Mouse (Mus musculus): ENCODE results near the gene Recql5. TPM values are rescaled to one million over a fixed set of nuclear protein-coding genes. Genes with fewer than 3 reads are reported as not detected.

Recql5 gene
- polyA plus RNA-seq, 1 experiment from 2014 or later, result 6.1 TPM

GRCm38 (mm10) chr11:115911632-115912376 lies 21.5 kb downstream of the Recql5 start, which contains the start of gene Smim6:
Gene Smim6 (plus strand): TSS chr11:115912017.
- H3K4me1 ChIP-seq (ENCODE audit: insufficient read depth), result peaks cover 25% of the 10 kb centered on the region
- peak within 1 kb of the TSS; percentile 58 for H3K9ac ChIP-seq (replicated peaks)
- H3K9me3 ChIP-seq (ENCODE audit: low read length), result no peaks in the 10 kb centered on the region
- H3K27me3 ChIP-seq (ENCODE audit: insufficient read depth, low read length), result no peaks in the 10 kb centered on the region
- peak; percentile 80 for ATAC-seq
- peaks cover 43% of the 10 kb centered on the region for H3K36me3 ChIP-seq (replicated peaks; ENCODE audit: insufficient read depth, low read length)
- peak within 1 kb of the TSS; percentile 57 for H3K4me2 ChIP-seq (ENCODE audit: low read depth, low read length)
- TF ChIP-seq CTCF (IDR thresholded peaks at IDR 0.05; ENCODE audit: low read depth) (no peak), EP300 (IDR thresholded peaks at IDR 0.05; ENCODE audit: low read depth) (no peak)
- H3K4me3 ChIP-seq (ENCODE audit: low read depth, low read length), result no peak within 1 kb of the TSS; the same call in 1 of the 2 replicates
- peak; percentile 54 for DNase-seq
- 15% methylated on average over 11 of the region's 11 CpGs for WGBS (ENCODE audit: insufficient replicate concordance)
- H3K27ac ChIP-seq (ENCODE audit: low read depth), result peak within 1 kb of the TSS; percentile 90

- H3K36me3 ChIP-seq (replicated peaks; ENCODE audit: insufficient read depth, low read length), result peaks cover 39% of the 10 kb centered on the region
- peaks cover 25% of the 10 kb centered on the region for H3K4me1 ChIP-seq (ENCODE audit: insufficient read depth)
- peak overlapping the region; percentile 58 for H3K9ac ChIP-seq (replicated peaks)
- H3K4me2 ChIP-seq (ENCODE audit: low read depth, low read length), result peak overlapping the region; percentile 57
- ATAC-seq (peak; percentile 89), DNase-seq (peak; percentile 64)
- H3K27ac ChIP-seq (ENCODE audit: low read depth), result peak overlapping the region; percentile 90
- no peaks in the 10 kb centered on the region for H3K27me3 ChIP-seq (ENCODE audit: insufficient read depth, low read length)
- no peak for TF ChIP-seq CTCF (IDR thresholded peaks at IDR 0.05; ENCODE audit: low read depth)
- peak; percentile 93 for TF ChIP-seq EP300 (IDR thresholded peaks at IDR 0.05; ENCODE audit: low read depth)
- H3K4me3 ChIP-seq (ENCODE audit: low read depth, low read length), result no peak overlapping the region
- no peaks in the 10 kb centered on the region for H3K9me3 ChIP-seq (ENCODE audit: low read length)
- 38% methylated on average over 5 of the region's 5 CpGs for WGBS (ENCODE audit: insufficient replicate concordance)
Measured at GRCm38 (mm10) chr11:115911134-115911561, 22.1 kb downstream of the Recql5 start.

DNA sequence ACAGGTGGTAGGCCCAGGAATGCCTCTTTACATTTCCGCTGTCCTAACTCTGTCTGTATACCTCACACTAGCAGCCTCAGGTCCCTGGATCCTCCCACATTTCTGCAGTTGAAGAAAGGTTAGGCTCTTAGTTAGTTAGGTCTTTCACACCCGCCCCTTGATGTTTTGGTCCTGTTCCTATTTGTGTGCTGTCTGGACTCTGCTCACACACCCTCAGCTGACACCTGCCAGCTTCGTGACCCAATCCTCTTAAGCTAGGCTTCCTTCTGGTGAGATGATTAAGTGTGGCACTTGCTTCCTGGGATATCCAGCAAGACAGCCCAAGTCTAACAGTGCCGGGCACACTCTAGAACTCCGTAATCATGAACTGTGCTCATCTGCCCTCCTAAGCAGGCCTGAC lies 26.8 kb downstream of the Recql5 start:
- H3K36me3 ChIP-seq (replicated peaks; ENCODE audit: insufficient read depth, low read length), result peaks cover 30% of the 10 kb centered on the region

GRCm38 (mm10) chr11:115906116-115906515 lies 27.2 kb downstream of the Recql5 start:
- DNase-seq, result no peak
- H3K27ac ChIP-seq (ENCODE audit: low read depth), result peak overlapping the region; percentile 95
- H3K9me3 ChIP-seq (ENCODE audit: low read length), result no peaks in the 10 kb centered on the region
- H3K9ac ChIP-seq (replicated peaks), result no peak overlapping the region
- no peak for TF ChIP-seq CTCF (IDR thresholded peaks at IDR 0.05; ENCODE audit: low read depth)
- no peak for TF ChIP-seq EP300 (IDR thresholded peaks at IDR 0.05; ENCODE audit: low read depth)
- WGBS (ENCODE audit: insufficient replicate concordance), result 81% methylated on average over 3 of the region's 3 CpGs
- no peaks in the 10 kb centered on the region for H3K27me3 ChIP-seq (ENCODE audit: insufficient read depth, low read length)
- H3K4me2 ChIP-seq (ENCODE audit: low read depth, low read length), result no peak overlapping the region
- ATAC-seq, result no peak
- peaks cover 48% of the 10 kb centered on the region for H3K4me1 ChIP-seq (ENCODE audit: insufficient read depth)
- no peak overlapping the region for H3K4me3 ChIP-seq (ENCODE audit: low read depth, low read length)
- peaks cover 27% of the 10 kb centered on the region for H3K36me3 ChIP-seq (replicated peaks; ENCODE audit: insufficient read depth, low read length)

More for the DNA sequence above, 26.8 kb downstream of the Recql5 start:
- no peak overlapping the region for H3K9ac ChIP-seq (replicated peaks)
- no peaks in the 10 kb centered on the region for H3K27me3 ChIP-seq (ENCODE audit: insufficient read depth, low read length)
- no peaks in the 10 kb centered on the region for H3K9me3 ChIP-seq (ENCODE audit: low read length)
- no peak overlapping the region for H3K4me2 ChIP-seq (ENCODE audit: low read depth, low read length)
- TF ChIP-seq EP300 (IDR thresholded peaks at IDR 0.05; ENCODE audit: low read depth) (no peak), CTCF (IDR thresholded peaks at IDR 0.05; ENCODE audit: low read depth) (no peak)
- ATAC-seq, result no peak
- DNase-seq, result no peak
- no peak overlapping the region for H3K27ac ChIP-seq (ENCODE audit: low read depth)
- no peak overlapping the region for H3K4me3 ChIP-seq (ENCODE audit: low read depth, low read length)
- 87% methylated on average over 5 of the region's 5 CpGs for WGBS (ENCODE audit: insufficient replicate concordance)
- peaks cover 48% of the 10 kb centered on the region for H3K4me1 ChIP-seq (ENCODE audit: insufficient read depth)

- peak overlapping the region; percentile 77; the same call in 1 of the 2 replicates for H3K4me2 ChIP-seq (ENCODE audit: low read depth, low read length)
Measured at GRCm38 (mm10) chr11:115904956-115905790, 28.1 kb downstream of the Recql5 start.

More at GRCm38 (mm10) chr11:115904956-115905790, 28.1 kb downstream of the Recql5 start:
- ATAC-seq (no peak), DNase-seq (peak; percentile 17)
- Histone ChIP-seq H3K4me3 (ENCODE audit: low read depth, low read length) (no peak overlapping the region), H3K9me3 (ENCODE audit: low read length) (no peaks in the 10 kb centered on the region), H3K9ac (replicated peaks) (no peak overlapping the region; the same call in 1 of the 2 replicates), H3K27me3 (ENCODE audit: insufficient read depth, low read length) (no peaks in the 10 kb centered on the region), H3K4me1 (ENCODE audit: insufficient read depth) (peaks cover 49% of the 10 kb centered on the region), H3K36me3 (replicated peaks; ENCODE audit: insufficient read depth, low read length) (peaks cover 26% of the 10 kb centered on the region), H3K27ac (ENCODE audit: low read depth) (peak overlapping the region; percentile 95)
- WGBS (ENCODE audit: insufficient replicate concordance), result 77% methylated on average over 16 of the region's 16 CpGs
- TF ChIP-seq CTCF (IDR thresholded peaks at IDR 0.05; ENCODE audit: low read depth) (peak; percentile 40), EP300 (IDR thresholded peaks at IDR 0.05; ENCODE audit: low read depth) (no peak)

Measured in liver, postnatal 0 days (tissue).